Mouse (Mus musculus) megakaryocyte, embryonic 14.5 days (primary cell): ENCODE data around the gene Ranbp17.

Experiments used
- FLI1 ChIP-seq: IDR thresholded peaks from 2 replicates; pipeline ENCODE4 v1.6.1; 2012; ENCODE audit warnings: low read length, inconsistent platforms, mixed read lengths
- GATA1 ChIP-seq: IDR thresholded peaks from 3 replicates; pipeline ENCODE4 v1.6.1; 2012; ENCODE audit warnings: mixed read lengths, low read length, inconsistent platforms, borderline replicate concordance

GRCm38 (mm10) chr11:33479209-33479608 lies 34.3 kb downstream of the Ranbp17 start:
- no peak for TF ChIP-seq GATA1
- no peak for TF ChIP-seq FLI1
